Mouse (Mus musculus): ENCODE measurements around the gene Tnf. TPM values are rescaled to one million over a fixed set of nuclear protein-coding genes. Genes with fewer than 3 reads are reported as not detected.

Tnf gene
- polyA plus RNA-seq, 1 experiment from 2014 or later = not detected

GRCm38 (mm10) chr17:35222299-35222698, 20.5 kb upstream of the Tnf start:
- H3K27ac ChIP-seq (replicated peaks in 1 of 2; ENCODE audit: control insufficient read depth in 1 of 2, insufficient read depth in 1 of 2, low read depth in 2 of 2, low read length in 2 of 2) = peak overlapping the region; percentile 16 to 46; a peak in 2 of 4 replicates
- no peak for ATAC-seq (ENCODE audit: insufficient number of reproducible peaks, insufficient read depth, low FRiP score, low read depth)
- no peak overlapping the region for H3K4me2 ChIP-seq (ENCODE audit: low read length)
- H3K9me3 ChIP-seq (ENCODE audit: control insufficient read depth, low read length) = no peaks in the 10 kb centered on the region
- H3K27me3 ChIP-seq (ENCODE audit: control insufficient read depth, insufficient read depth, low read length) = no peaks in the 10 kb centered on the region
- 55% methylated on average over 6 of the region's 6 CpGs for WGBS
- no peak overlapping the region for H3K4me3 ChIP-seq (ENCODE audit: control insufficient read depth in 1 of 2, insufficient read depth in 1 of 2, low read depth in 1 of 2, low read length in 2 of 2)
- H3K4me1 ChIP-seq (ENCODE audit: control insufficient read depth in 2 of 2, insufficient read depth in 2 of 2, low read length in 2 of 2) = peaks cover 9 to 20% of the 10 kb centered on the region in 2 experiments
- H3K9ac ChIP-seq (ENCODE audit: low read length) = 0 out of 2 replicates have a peak overlapping the region, but pooled peaks have one; percentile 21
- peaks cover 49% of the 10 kb centered on the region for H3K36me3 ChIP-seq (ENCODE audit: control insufficient read depth, insufficient read depth, low read length)

- peak within 1 kb of the TSS; percentile 9 to 72; a peak in 2 of 4 replicates for H3K27ac ChIP-seq (replicated peaks in 1 of 2; ENCODE audit: control insufficient read depth in 1 of 2, insufficient read depth in 1 of 2, low read depth in 2 of 2, low read length in 2 of 2)
- no peak within 1 kb of the TSS for H3K4me2 ChIP-seq (ENCODE audit: low read length)
- peaks cover 9 to 20% of the 10 kb centered on the region in 2 experiments for H3K4me1 ChIP-seq (ENCODE audit: control insufficient read depth in 2 of 2, insufficient read depth in 2 of 2, low read length in 2 of 2)
- 0 out of 2 replicates have a peak, but pooled peaks have one; percentile 2 for ATAC-seq (ENCODE audit: insufficient number of reproducible peaks, insufficient read depth, low FRiP score, low read depth)
- H3K9me3 ChIP-seq (ENCODE audit: control insufficient read depth, low read length) = no peaks in the 10 kb centered on the region
- no peaks in the 10 kb centered on the region for H3K27me3 ChIP-seq (ENCODE audit: control insufficient read depth, insufficient read depth, low read length)
- peak within 1 kb of the TSS; percentile 30; the same call in 1 of the 2 replicates for H3K9ac ChIP-seq (ENCODE audit: low read length)
- WGBS = 65% methylated on average over 28 of the region's 28 CpGs
- peaks cover 43% of the 10 kb centered on the region for H3K36me3 ChIP-seq (ENCODE audit: control insufficient read depth, insufficient read depth, low read length)
- no peak within 1 kb of the TSS for H3K4me3 ChIP-seq (ENCODE audit: control insufficient read depth in 1 of 2, insufficient read depth in 1 of 2, low read depth in 1 of 2, low read length in 2 of 2)
Measured at GRCm38 (mm10) chr17:35220156-35220952, 18.5 kb upstream of the Tnf start, which contains the start of gene Gm16181. Gene Gm16181, plus strand, starts transcription at chr17:35220834.

GRCm38 (mm10) chr17:35219601-35220041, 17.8 kb upstream of the Tnf start:
- Histone ChIP-seq H3K27ac (replicated peaks in 1 of 2; ENCODE audit: control insufficient read depth in 1 of 2, insufficient read depth in 1 of 2, low read depth in 2 of 2, low read length in 2 of 2) (peak overlapping the region in 1 of 2 experiments; percentile 72; a peak in 2 of 4 replicates), H3K4me2 (ENCODE audit: low read length) (no peak overlapping the region), H3K4me1 (ENCODE audit: control insufficient read depth in 2 of 2, insufficient read depth in 2 of 2, low read length in 2 of 2) (peaks cover 10 to 20% of the 10 kb centered on the region in 2 experiments), H3K9ac (ENCODE audit: low read length) (no peak overlapping the region), H3K36me3 (ENCODE audit: control insufficient read depth, insufficient read depth, low read length) (peaks cover 36% of the 10 kb centered on the region), H3K4me3 (ENCODE audit: control insufficient read depth in 1 of 2, insufficient read depth in 1 of 2, low read depth in 1 of 2, low read length in 2 of 2) (no peak overlapping the region), H3K9me3 (ENCODE audit: control insufficient read depth, low read length) (no peaks in the 10 kb centered on the region), H3K27me3 (ENCODE audit: control insufficient read depth, insufficient read depth, low read length) (no peaks in the 10 kb centered on the region)
- 0 out of 2 replicates have a peak, but pooled peaks have one; percentile 1 for ATAC-seq (ENCODE audit: insufficient number of reproducible peaks, insufficient read depth, low FRiP score, low read depth)
- WGBS = 58% methylated on average over 6 of the region's 6 CpGs

GRCm38 (mm10) chr17:35218516-35219193, 16.8 kb upstream of the Tnf start:
- H3K27me3 ChIP-seq (ENCODE audit: control insufficient read depth, insufficient read depth, low read length) = no peaks in the 10 kb centered on the region
- peaks cover 36% of the 10 kb centered on the region for H3K36me3 ChIP-seq (ENCODE audit: control insufficient read depth, insufficient read depth, low read length)
- WGBS = 73% methylated on average over 18 of the region's 18 CpGs
- H3K27ac ChIP-seq (replicated peaks in 1 of 2; ENCODE audit: control insufficient read depth in 1 of 2, insufficient read depth in 1 of 2, low read depth in 2 of 2, low read length in 2 of 2) = peak overlapping the region; percentile 50 to 72
- peaks cover 12 to 20% of the 10 kb centered on the region in 2 experiments for H3K4me1 ChIP-seq (ENCODE audit: control insufficient read depth in 2 of 2, insufficient read depth in 2 of 2, low read length in 2 of 2)
- H3K9ac ChIP-seq (ENCODE audit: low read length) = no peak overlapping the region
- no peak overlapping the region for H3K4me3 ChIP-seq (ENCODE audit: control insufficient read depth in 1 of 2, insufficient read depth in 1 of 2, low read depth in 1 of 2, low read length in 2 of 2)
- no peaks in the 10 kb centered on the region for H3K9me3 ChIP-seq (ENCODE audit: control insufficient read depth, low read length)
- ATAC-seq (ENCODE audit: insufficient number of reproducible peaks, insufficient read depth, low FRiP score, low read depth) = peak; percentile 52; the same call in 1 of the 2 replicates
- no peak overlapping the region for H3K4me2 ChIP-seq (ENCODE audit: low read length)

- Histone ChIP-seq H3K27ac (replicated peaks in 1 of 2; ENCODE audit: control insufficient read depth in 1 of 2, insufficient read depth in 1 of 2, low read depth in 2 of 2, low read length in 2 of 2) (no peak overlapping the region), H3K4me3 (ENCODE audit: control insufficient read depth in 1 of 2, insufficient read depth in 1 of 2, low read depth in 1 of 2, low read length in 2 of 2) (no peak overlapping the region), H3K27me3 (ENCODE audit: control insufficient read depth, insufficient read depth, low read length) (no peaks in the 10 kb centered on the region), H3K4me1 (ENCODE audit: control insufficient read depth in 2 of 2, insufficient read depth in 2 of 2, low read length in 2 of 2) (peaks cover under 1 to 4% of the 10 kb centered on the region in 2 experiments; a peak in 1 of 4 replicates), H3K36me3 (ENCODE audit: control insufficient read depth, insufficient read depth, low read length) (no peaks in the 10 kb centered on the region), H3K9me3 (ENCODE audit: control insufficient read depth, low read length) (no peaks in the 10 kb centered on the region), H3K9ac (ENCODE audit: low read length) (no peak overlapping the region), H3K4me2 (ENCODE audit: low read length) (no peak overlapping the region)
- 90% methylated on average over 5 of the region's 5 CpGs for WGBS
- no peak for ATAC-seq (ENCODE audit: insufficient number of reproducible peaks, insufficient read depth, low FRiP score, low read depth)
Measured at GRCm38 (mm10) chr17:35213071-35213470, 11.3 kb upstream of the Tnf start.

- Histone ChIP-seq H3K4me1 (ENCODE audit: control insufficient read depth in 2 of 2, insufficient read depth in 2 of 2, low read length in 2 of 2) (peaks cover 0 to 3% of the 10 kb centered on the region in 2 experiments; a peak in 1 of 4 replicates), H3K27ac (replicated peaks in 1 of 2; ENCODE audit: control insufficient read depth in 1 of 2, insufficient read depth in 1 of 2, low read depth in 2 of 2, low read length in 2 of 2) (no peak overlapping the region), H3K9ac (ENCODE audit: low read length) (no peak overlapping the region), H3K36me3 (ENCODE audit: control insufficient read depth, insufficient read depth, low read length) (no peaks in the 10 kb centered on the region), H3K4me3 (ENCODE audit: control insufficient read depth in 1 of 2, insufficient read depth in 1 of 2, low read depth in 1 of 2, low read length in 2 of 2) (no peak overlapping the region), H3K27me3 (ENCODE audit: control insufficient read depth, insufficient read depth, low read length) (0 out of 2 replicates have a peak, but pooled peaks cover 3% of the 10 kb centered on the region), H3K9me3 (ENCODE audit: control insufficient read depth, low read length) (no peaks in the 10 kb centered on the region), H3K4me2 (ENCODE audit: low read length) (no peak overlapping the region)
- 64% methylated on average over 3 of the region's 3 CpGs for WGBS
- no peak for ATAC-seq (ENCODE audit: insufficient number of reproducible peaks, insufficient read depth, low FRiP score, low read depth)
Measured at GRCm38 (mm10) chr17:35210593-35210992, 8.8 kb upstream of the Tnf start.

GRCm38 (mm10) chr17:35209785-35210535, 8.2 kb upstream of the Tnf start:
- Histone ChIP-seq H3K36me3 (ENCODE audit: control insufficient read depth, insufficient read depth, low read length) (no peaks in the 10 kb centered on the region), H3K9ac (ENCODE audit: low read length) (no peak overlapping the region), H3K4me3 (ENCODE audit: control insufficient read depth in 1 of 2, insufficient read depth in 1 of 2, low read depth in 1 of 2, low read length in 2 of 2) (no peak overlapping the region), H3K27me3 (ENCODE audit: control insufficient read depth, insufficient read depth, low read length) (peaks cover 8% of the 10 kb centered on the region), H3K9me3 (ENCODE audit: control insufficient read depth, low read length) (no peaks in the 10 kb centered on the region), H3K4me2 (ENCODE audit: low read length) (no peak overlapping the region), H3K27ac (replicated peaks in 1 of 2; ENCODE audit: control insufficient read depth in 1 of 2, insufficient read depth in 1 of 2, low read depth in 2 of 2, low read length in 2 of 2) (no peak overlapping the region), H3K4me1 (ENCODE audit: control insufficient read depth in 2 of 2, insufficient read depth in 2 of 2, low read length in 2 of 2) (peaks cover 0 to 3% of the 10 kb centered on the region in 2 experiments; a peak in 1 of 4 replicates)
- no peak for ATAC-seq (ENCODE audit: insufficient number of reproducible peaks, insufficient read depth, low FRiP score, low read depth)
- 70% methylated on average over 12 of the region's 12 CpGs for WGBS

Measured in heart, embryonic 14.5 days (tissue).